Mouse (Mus musculus): ENCODE results near the gene Tcta.
"Not testable (repeated sequence)": the region's sequence is repeated elsewhere in the genome, so short reads cannot be mapped to it uniquely, and the experiment has no call there.

Gene Tcta

GRCm38 (mm10) chr9:108271941-108272340 lies 34.0 kb downstream of the Tcta start:
- no peak for DNase-seq (ENCODE audit: low spot score)

GRCm38 (mm10) chr9:108268701-108269100 lies 37.3 kb downstream of the Tcta start:
- not testable (repeated sequence) for DNase-seq (ENCODE audit: low spot score)

GRCm38 (mm10) chr9:108267691-108268090 lies 38.3 kb downstream of the Tcta start:
- no peak for DNase-seq (ENCODE audit: low spot score)

- DNase-seq (ENCODE audit: low spot score), result no peak
Measured at GRCm38 (mm10) chr9:108266261-108266935, 39.6 kb downstream of the Tcta start.

DNA sequence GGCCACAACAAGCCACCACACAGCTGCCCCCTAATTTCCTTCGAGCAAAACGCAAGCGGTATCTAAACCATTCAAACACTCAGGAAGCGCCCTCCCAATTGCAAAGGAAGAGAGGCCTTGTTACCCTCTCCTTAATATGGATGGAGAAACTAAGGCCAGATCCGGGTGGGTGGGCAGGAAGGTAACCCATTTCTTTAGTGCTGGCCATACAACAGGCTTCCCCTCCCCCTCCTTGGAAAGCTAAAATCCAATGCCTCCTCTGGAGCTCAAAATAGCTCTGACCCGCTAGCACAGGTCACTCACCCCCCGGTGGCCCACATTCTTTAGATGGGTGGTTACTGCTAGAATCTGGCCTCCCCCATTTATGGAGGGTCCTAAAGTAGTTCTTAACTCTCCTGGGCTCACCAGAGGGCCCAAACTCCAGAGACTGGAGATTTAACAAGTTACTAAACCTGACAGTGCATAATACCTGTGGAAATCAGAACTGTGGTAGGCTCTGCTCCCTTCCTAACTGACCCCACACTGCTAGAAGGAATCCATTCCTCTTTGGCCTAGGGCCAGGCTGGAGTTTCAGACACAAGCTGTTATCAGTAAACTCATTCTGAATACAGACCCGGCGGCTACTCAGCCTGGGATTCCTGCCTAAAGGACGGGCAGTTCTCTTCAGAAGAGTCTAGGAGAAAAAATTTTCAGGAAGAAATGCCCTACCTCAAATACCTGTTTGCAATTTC lies 41.6 kb downstream of the Tcta start:
- DNase-seq (ENCODE audit: low spot score), result peak; percentile 44

DNA sequence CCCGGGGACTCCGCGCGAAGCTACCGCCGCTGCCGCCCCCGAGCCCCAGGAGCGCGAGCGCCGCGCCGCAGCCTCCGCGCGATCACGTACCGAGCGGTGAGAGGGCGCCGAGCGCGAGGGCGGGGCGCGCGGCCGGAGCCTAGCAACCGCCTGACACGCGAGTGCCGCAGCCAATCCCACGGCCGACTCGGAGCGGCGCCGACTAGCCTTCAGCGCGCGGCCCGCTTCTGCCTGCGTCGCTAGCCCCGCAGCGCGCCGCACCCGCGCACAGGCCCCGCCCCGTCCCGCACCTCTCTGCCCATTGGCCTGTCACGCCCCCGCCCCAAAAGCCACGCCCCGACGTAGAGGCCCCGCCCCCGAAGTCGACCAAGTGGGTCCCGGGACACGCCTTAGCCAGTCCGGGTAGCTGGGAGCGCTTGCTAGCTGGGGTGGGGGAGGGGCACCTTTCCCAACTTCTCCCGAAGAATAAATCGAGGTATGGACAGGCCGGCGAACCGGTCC lies 42.2 kb downstream of the Tcta start, which contains the start of gene Dag1:
TSS of gene Dag1 (minus strand) at position 269 of the 501 bp plus-strand sequence.
- peak; percentile 97 for DNase-seq (ENCODE audit: low spot score)

DNA sequence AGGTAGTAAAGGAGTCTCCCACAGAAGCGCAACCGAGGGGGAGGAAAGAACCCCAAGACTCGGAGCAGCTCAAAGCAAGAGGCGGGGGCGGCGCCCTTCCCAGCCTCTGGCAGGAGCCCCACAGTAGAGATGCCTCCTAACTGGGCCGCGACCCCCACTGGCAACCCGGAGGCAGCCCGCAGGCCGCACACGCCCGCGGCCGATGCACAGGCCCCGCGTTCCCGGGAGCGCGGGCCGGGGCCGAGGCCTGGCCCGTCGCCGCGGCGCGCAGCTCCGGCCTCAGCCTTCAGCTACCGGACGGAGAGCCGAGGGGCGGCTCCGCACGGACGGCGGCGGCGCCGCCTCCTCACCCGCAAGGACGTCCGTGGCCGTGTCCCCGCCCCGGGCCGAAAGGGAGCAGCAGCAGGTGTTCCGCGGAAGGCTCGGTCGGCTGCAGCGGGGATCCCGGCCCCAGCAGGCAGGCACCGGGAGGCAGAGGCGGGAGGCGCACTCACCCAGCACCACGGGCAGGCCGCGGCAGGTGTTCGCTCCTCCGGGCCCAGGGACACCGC lies 42.8 kb downstream of the Tcta start:
- no peak for DNase-seq (ENCODE audit: low spot score)

DNA sequence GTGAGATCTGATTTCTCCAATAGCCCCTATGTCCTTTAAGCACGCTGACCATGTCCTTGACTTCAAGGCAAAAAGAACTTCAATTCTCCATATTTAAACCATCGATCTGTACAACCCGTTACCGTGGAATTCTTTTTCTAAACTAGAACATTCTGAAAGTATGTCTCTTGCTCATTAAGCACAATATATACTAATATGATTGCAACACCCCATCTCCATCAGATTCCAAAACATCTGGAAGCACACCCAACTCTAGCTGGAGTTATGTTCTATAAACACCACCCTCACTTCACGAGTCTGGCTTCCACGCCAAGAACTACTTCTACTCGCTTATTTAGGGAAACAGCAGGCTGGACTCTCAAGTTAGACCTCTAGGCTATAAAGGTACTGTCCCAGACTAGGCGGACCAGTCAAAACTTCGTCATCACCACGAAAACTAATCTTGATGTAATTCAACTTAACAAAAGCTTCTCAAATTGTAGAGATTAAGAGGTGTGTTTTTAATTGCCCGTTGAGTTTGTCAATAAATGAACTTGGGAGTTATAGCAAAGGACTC lies 43.4 kb downstream of the Tcta start:
- peak; percentile 16 for DNase-seq (ENCODE audit: low spot score)

DNA sequence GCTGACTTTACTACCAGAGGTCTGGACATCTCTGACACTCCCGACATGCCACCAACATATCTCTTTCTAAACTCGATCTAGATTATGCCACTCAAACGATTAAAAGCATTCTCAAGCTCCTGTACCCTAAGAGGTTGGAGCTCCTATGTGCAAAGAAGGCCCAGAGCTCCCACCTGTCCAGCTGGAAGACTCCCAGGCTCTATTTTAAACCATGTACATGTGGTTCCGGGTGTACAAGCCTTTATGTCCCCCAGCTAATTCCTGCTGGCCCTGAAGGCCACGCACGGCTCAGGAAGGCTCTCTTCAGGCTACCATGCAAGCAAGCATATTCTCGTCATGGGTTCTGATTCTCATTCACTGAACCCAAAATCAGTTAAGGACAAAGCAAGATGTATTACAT lies 44.1 kb downstream of the Tcta start:
- DNase-seq (ENCODE audit: low spot score), result no peak

DNA sequence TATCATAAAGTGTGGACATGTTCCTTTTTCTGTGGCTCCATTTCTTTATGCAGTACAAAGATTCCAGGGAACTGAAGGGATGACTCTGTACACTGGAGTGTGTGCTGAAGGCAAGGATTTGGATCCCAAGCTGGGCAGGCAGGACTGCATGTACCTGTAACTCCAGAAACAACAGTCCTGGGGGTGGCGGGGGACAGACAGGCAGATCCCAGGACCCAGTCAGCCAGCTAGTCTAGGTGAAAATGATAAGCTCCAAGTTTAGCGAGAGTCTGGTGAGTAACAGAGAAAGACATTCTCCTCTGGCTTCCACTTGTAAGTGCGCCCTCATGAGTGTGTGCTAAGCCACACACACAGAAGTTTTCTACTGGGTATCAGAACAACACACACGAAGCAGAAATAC lies 45.4 kb downstream of the Tcta start:
- DNase-seq (ENCODE audit: low spot score), result no peak

Measured in MN1 (cell line).